Mouse (Mus musculus) embryonic fibroblast, embryonic 13.5 days (primary cell): Measurements from ENCODE around the gene Aldh3a1.

ENCODE experiments used
- CTCF ChIP-seq: IDR thresholded peaks from 2 replicates; pipeline ENCODE4 v1.5.1; 2011; ENCODE audit warnings: mild to moderate bottlenecking, control low read depth, low read length, moderate library complexity, borderline replicate concordance; ENCODE audit not compliant: insufficient read depth
- POLR2A ChIP-seq: IDR thresholded peaks from 2 replicates; pipeline ENCODE4 v1.6.1; 2011; ENCODE audit warnings: low read depth, mild to moderate bottlenecking, control low read depth, low read length, moderate library complexity

DNA sequence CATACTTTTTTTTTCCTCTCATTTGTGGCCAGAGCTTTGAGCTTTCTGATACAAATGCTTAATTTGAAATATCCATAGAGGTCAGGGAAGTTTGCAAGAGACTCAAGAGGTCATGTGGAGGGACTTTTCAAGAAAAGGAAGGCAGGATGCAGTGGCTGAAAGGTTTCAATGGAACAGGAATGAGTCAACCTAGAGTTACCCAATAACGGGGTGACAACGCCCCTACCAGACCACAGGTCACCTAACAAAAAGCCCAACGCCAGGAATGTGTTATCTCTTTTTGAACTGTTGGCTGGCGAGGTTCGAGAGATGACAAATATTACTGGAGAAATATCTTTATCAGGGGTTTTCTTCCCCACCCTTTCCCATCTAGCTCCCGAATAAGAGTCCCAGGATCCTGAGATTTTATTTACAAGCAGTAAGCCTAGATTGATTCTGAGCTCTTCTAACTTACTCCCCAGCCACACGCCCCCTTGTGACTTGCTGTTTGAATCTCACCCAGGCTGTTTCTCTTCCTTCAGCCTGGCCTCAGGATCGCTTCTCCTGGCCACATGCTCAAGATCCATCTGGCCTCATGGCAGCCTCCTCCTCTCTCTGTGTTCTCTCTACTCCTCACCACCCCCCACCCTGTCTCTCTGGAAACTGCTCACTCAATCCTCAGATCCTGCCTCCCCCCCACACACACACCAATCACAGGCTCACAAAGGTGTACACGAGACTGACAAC is 13.0 kb downstream of the Aldh3a1 start:
- TF ChIP-seq CTCF (no peak), POLR2A (no peak)
